Mouse (Mus musculus): ENCODE measurements around the gene Wdr90. TPM values are rescaled to one million over a fixed set of nuclear protein-coding genes. Genes with fewer than 3 reads are reported as not detected.
"Not testable (repeated sequence)": the region's sequence is repeated elsewhere in the genome, so short reads cannot be mapped to it uniquely, and the experiment has no call there.

Wdr90 gene
- polyA plus RNA-seq, 1 experiment from 2014 or later, result 10.2 TPM

DNA sequence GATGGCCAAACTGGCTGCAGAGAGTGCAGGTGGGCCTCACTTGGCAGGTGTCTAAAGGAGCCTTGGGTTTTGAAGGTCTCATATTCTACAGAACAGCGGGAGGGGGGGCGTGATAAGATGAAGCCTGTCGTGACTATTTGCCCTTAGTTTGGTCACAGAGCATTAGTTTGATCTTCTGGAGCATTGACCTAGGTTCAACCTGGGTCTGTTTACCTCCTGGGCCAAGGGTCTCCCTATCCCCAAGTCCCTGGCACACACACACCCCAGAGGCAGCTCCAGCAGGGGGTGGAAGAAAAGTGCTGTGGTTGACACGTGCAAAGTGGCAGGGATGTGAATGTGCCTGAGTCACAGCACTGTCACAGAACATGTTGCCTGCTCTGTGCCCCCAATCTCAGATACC lies 50.4 kb downstream of the Wdr90 start:
- no peak for DNase-seq
- WGBS (ENCODE audit: insufficient replicate concordance), result 52% methylated on average over 4 of the region's 4 CpGs
- Histone ChIP-seq H3K27me3 (peaks cover 92% of the 10 kb centered on the region), H3K4me3 (replicated peaks) (no peak overlapping the region), H3K9me3 (replicated peaks) (no peaks in the 10 kb centered on the region), H3K36me3 (no peaks in the 10 kb centered on the region), H3K4me1 (replicated peaks) (peaks cover 13% of the 10 kb centered on the region), H3K27ac (no peak overlapping the region), H3K4me2 (no peak overlapping the region), H3K9ac (no peak overlapping the region)
- ATAC-seq (ENCODE audit: low read depth), result no peak

DNA sequence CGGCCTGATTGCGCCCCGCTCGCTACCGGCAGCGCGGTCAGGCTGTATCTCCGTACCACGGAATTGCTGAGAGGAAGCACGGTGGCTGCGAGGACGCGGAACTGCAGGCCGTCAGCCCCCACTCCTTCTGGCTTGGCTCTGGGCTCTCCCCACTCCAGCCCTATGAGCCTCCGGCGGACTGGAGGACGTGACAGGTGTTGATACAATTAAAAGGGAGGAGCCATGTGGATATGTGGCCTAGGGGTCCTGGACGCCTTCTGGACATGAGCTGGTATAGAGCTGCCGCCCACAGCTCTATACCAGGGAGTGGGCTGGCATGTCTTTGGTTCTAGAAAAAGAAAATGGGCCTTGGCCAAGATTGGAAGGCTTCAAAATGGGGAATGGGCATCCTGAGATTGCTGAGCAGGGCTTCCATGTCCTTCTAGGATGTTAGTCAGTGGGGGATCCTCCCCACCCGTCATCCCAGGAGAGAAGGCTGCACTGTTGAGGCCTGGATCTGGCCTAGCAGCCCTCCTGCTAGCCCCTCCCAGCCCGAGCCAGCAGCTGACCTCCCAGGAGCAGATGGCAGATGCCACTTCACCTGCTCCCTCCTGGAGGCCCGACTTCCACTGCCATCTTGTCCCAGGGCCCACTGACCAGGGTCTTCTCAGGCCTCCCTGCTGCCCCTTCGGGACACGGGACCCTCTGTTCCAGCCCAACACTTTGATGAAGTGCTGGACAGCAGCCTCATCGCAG lies 51.5 kb downstream of the Wdr90 start:
- H3K36me3 ChIP-seq, result no peaks in the 10 kb centered on the region
- peak overlapping the region; percentile 15; the same call in 1 of the 2 replicates for H3K9ac ChIP-seq
- H3K4me2 ChIP-seq, result peak overlapping the region; percentile 73
- WGBS (ENCODE audit: insufficient replicate concordance), result 13% methylated on average over 25 of the region's 25 CpGs
- H3K9me3 ChIP-seq (replicated peaks), result no peaks in the 10 kb centered on the region
- no peak overlapping the region for H3K27ac ChIP-seq
- H3K27me3 ChIP-seq, result peaks cover 83% of the 10 kb centered on the region
- no peak for ATAC-seq (ENCODE audit: low read depth)
- DNase-seq, result no peak
- H3K4me3 ChIP-seq (replicated peaks), result peak overlapping the region; percentile 55
- H3K4me1 ChIP-seq (replicated peaks), result peaks cover 13% of the 10 kb centered on the region

DNA sequence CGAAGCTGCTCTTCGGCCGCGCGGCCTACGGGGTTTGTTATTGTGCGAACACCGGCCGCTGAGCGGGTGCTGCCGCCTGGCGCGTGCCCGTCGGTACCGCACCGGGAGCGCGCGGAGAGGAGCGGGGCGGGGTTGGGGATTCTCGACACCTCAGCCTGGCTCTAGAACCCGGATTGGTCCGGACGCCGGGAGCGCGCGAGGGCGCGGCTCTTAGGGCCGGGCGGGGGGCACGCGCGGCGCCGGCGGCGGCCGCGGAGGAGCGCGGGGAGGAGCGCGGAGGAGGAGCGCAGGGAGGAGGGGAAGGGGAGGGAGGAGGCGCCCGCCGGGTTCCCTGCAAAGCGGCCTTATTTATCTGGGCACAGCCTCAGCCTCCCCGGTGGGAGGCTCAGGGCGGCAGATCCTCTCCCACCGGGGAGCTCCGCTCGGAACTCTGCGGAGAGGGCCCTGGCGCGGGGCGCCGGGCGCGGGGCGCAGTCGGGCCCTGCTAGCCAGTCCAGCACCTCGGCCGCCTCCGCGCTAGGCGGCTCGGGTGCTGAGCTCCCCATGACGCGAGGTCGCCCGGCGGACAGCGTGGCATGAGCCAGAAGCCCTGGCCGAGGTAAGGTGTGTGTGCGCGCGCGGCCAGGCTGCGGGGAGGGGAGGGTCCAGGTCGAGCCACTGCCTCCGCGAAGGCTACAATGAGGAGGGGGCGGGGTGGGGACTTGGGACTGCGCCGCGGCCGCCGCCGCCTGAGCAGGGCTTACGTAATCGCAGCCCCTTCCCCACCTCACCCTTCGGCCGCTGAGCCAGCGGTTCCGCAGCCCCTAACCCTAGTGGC lies 52.3 kb downstream of the Wdr90 start, which contains the start of gene Fbxl16:
Gene Fbxl16 (plus strand): TSS at position 297 of the 817 bp plus-strand sequence.
- ATAC-seq (ENCODE audit: low read depth) (peak; percentile 53; the same call in 1 of the 2 replicates), DNase-seq (no peak)
- no peaks in the 10 kb centered on the region for H3K36me3 ChIP-seq
- H3K4me3 ChIP-seq (replicated peaks), result peak within 1 kb of the TSS; percentile 55
- peaks cover 13% of the 10 kb centered on the region for H3K4me1 ChIP-seq (replicated peaks)
- WGBS (ENCODE audit: insufficient replicate concordance), result under 1% methylated on average over 96 of the region's 100 CpGs
- no peak within 1 kb of the TSS for H3K27ac ChIP-seq
- peak within 1 kb of the TSS; percentile 73 for H3K4me2 ChIP-seq
- no peaks in the 10 kb centered on the region for H3K9me3 ChIP-seq (replicated peaks)
- H3K27me3 ChIP-seq, result peaks cover 82% of the 10 kb centered on the region
- H3K9ac ChIP-seq, result peak within 1 kb of the TSS; percentile 36

DNA sequence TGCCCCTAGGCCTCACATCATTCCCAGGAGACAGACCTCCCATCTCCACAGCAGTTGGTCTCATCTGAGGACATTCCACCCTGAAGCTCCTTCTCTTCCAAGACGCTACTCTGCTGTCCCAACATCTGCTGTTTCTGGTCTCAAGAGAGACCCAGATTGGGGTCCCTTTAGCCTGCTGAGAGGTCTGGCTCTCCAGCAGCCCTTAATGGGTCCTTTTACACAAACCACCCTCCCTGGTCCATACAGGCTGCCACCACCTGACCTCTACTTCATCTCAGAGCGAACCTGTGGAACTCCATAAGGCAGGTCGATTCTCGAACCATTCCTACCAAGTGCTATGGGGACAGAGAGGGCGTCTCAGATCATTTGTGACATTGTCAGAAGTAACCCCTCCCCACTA lies 53.3 kb downstream of the Wdr90 start:
- WGBS (ENCODE audit: insufficient replicate concordance), result 39% methylated on average over 5 of the region's 5 CpGs
- Histone ChIP-seq H3K4me2 (peak overlapping the region; percentile 73; the same call in 1 of the 2 replicates), H3K27me3 (peaks cover 82% of the 10 kb centered on the region), H3K9ac (no peak overlapping the region), H3K4me3 (replicated peaks) (no peak overlapping the region), H3K36me3 (no peaks in the 10 kb centered on the region), H3K4me1 (replicated peaks) (peaks cover 13% of the 10 kb centered on the region), H3K27ac (no peak overlapping the region), H3K9me3 (replicated peaks) (no peaks in the 10 kb centered on the region)
- DNase-seq (no peak), ATAC-seq (ENCODE audit: low read depth) (no peak)

DNA sequence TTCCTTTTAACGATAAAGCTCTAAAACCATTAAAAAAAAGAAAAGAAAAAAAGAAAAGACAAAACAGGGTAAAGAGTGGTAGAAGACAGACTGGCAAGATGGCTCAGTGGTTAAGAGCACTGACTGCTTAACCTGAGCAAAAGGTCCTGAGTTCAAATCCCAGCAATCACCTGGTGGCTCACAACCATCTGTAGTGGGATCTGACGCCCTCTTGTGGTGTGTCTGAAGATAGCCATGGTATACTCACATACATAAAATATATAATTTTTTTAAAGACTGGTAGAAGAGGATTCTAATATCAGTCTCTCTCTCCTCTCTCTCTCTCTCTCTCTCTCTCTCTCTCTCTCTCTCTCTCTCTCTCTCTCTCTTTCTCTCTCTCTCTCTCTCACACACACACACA lies 53.8 kb downstream of the Wdr90 start:
- ATAC-seq (ENCODE audit: low read depth); H3K9ac ChIP-seq; DNase-seq; H3K36me3 ChIP-seq; H3K9me3 ChIP-seq (replicated peaks); H3K27ac ChIP-seq; H3K4me2 ChIP-seq; H3K4me3 ChIP-seq (replicated peaks): not testable (repeated sequence)
- Histone ChIP-seq H3K27me3 (peaks cover 82% of the 10 kb centered on the region), H3K4me1 (replicated peaks) (peaks cover 13% of the 10 kb centered on the region)
- 42% methylated on average over 2 of the region's 2 CpGs for WGBS (ENCODE audit: insufficient replicate concordance)

DNA sequence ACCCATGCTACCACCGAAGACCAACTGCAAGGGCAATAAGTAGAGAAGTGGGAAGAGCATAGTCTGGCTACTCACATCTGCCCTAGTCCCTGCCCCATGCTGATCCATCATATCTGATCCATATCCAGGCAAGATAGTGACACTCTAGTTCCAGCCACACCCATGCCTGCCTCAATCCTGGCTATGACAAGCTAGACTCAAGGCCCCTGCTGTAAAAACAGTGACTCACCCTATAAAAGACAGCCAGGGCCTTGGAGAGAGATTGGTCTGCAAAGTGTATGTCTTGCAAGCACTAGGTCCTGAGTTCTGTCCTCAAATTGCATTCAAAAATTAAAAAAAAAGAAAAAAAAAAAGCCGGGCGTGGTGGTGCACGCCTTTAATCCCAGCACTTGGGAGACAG lies 54.8 kb downstream of the Wdr90 start:
- H3K4me3 ChIP-seq (replicated peaks), result no peak overlapping the region
- DNase-seq, result no peak
- H3K9me3 ChIP-seq (replicated peaks), result no peaks in the 10 kb centered on the region
- H3K4me2 ChIP-seq, result no peak overlapping the region
- H3K9ac ChIP-seq, result no peak overlapping the region
- H3K36me3 ChIP-seq, result no peaks in the 10 kb centered on the region
- H3K4me1 ChIP-seq (replicated peaks), result peaks cover 13% of the 10 kb centered on the region
- no peak for ATAC-seq (ENCODE audit: low read depth)
- peaks cover 80% of the 10 kb centered on the region for H3K27me3 ChIP-seq
- no peak overlapping the region for H3K27ac ChIP-seq
- WGBS (ENCODE audit: insufficient replicate concordance), result 75% methylated on average over 4 of the region's 4 CpGs

DNA sequence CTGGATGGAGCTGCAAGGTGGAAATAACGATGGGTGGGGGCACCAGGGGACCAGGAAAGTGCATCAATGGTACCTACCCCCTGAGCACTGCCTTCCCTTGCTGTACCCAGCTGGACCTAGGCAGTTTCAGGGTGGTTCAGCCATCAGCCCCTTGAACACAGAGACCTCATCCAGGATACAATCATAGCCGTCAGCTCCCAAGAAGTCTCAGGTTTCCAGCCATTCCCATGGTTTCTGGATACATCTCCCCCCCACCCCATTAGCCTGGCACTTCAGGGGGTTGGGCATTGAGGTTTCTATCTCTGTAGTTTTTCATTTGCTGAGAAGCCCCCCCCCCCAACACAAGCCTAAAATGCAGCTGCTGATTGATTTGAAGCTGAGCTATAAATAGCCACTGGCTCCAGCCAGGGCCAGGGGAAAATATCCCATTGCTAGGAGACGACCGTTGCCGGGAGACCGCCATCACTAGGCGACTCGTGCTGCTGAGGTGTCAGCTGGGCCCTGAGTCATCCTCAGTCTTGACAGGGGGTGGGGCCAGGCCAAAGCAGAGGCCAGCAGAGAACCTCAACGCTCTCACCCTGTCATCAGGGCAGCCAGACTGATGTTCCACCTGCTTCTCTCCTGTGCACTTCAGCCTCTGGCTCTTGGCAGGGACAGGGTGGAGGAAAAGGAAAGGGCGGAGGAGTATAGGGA lies 58.3 kb downstream of the Wdr90 start:
- Histone ChIP-seq H3K27me3 (peaks cover 48% of the 10 kb centered on the region), H3K9me3 (replicated peaks) (no peaks in the 10 kb centered on the region), H3K4me2 (no peak overlapping the region), H3K4me3 (replicated peaks) (no peak overlapping the region), H3K4me1 (replicated peaks) (no peaks in the 10 kb centered on the region), H3K27ac (no peak overlapping the region), H3K36me3 (no peaks in the 10 kb centered on the region), H3K9ac (no peak overlapping the region)
- 11% methylated on average over 10 of the region's 10 CpGs for WGBS (ENCODE audit: insufficient replicate concordance)
- ATAC-seq (ENCODE audit: low read depth) (no peak), DNase-seq (no peak)

DNA sequence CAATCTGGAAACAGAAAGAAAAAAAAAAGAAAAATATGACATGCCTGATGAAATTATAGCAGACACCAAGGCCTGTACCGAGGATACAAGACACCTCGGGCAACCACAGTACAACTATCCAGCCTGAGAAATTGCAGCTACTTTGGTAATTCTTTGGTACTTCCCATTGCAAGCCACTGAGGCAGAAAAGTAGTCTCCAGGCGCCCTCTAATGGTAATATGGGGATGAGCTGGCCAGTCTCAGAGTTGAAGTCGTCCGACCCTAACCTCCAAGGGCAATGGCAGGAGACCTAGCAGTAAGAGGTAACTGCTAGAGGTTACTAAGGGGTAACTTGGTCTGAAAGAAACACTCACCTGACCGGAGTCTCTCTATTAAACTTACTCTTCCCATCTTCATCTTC lies 60.3 kb downstream of the Wdr90 start:
- H3K27me3 ChIP-seq, result peaks cover 34% of the 10 kb centered on the region
- H3K9me3 ChIP-seq (replicated peaks), result no peaks in the 10 kb centered on the region
- no peak overlapping the region for H3K4me3 ChIP-seq (replicated peaks)
- ATAC-seq (ENCODE audit: low read depth) (no peak), DNase-seq (peak; percentile 62)
- 5% methylated on average over 6 of the region's 6 CpGs for WGBS (ENCODE audit: insufficient replicate concordance)
- no peak overlapping the region for H3K4me2 ChIP-seq
- H3K9ac ChIP-seq, result no peak overlapping the region
- peaks cover 12% of the 10 kb centered on the region for H3K4me1 ChIP-seq (replicated peaks)
- no peak overlapping the region for H3K27ac ChIP-seq
- H3K36me3 ChIP-seq, result no peaks in the 10 kb centered on the region

DNA sequence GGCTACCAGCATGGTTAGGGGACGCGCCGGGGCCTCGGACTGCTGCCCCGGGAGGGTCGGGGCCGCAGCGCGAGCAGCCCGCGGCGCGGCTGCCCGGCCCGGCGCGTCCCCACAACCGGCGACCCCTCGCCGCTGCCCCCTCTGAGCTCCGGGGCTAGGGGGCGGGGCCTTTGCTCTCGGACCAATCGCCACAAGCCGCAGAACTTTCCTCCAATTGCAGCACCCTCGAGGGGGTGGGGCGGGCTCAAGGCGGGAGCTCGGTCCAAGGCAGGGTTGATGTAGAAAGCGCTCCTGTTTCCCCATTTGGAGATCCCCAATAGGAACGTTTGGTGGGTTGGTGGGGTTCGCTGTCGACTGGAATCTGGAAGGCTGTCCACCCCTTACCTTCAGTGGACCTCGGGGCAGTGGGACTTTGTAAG lies 64.3 kb downstream of the Wdr90 start, which contains the start of gene Metrn:
Gene Metrn (minus strand): TSS at position 186 of the 419 bp plus-strand sequence.
- Histone ChIP-seq H3K9ac (peak within 1 kb of the TSS; percentile 80), H3K4me3 (replicated peaks) (peak within 1 kb of the TSS; percentile 83), H3K27ac (peak within 1 kb of the TSS; percentile 34), H3K9me3 (replicated peaks) (no peaks in the 10 kb centered on the region), H3K4me1 (replicated peaks) (peaks cover 35% of the 10 kb centered on the region), H3K36me3 (no peaks in the 10 kb centered on the region), H3K4me2 (peak within 1 kb of the TSS; percentile 98), H3K27me3 (peaks cover 6% of the 10 kb centered on the region; the same call in 1 of the 2 replicates)
- DNase-seq (peak; percentile 83), ATAC-seq (ENCODE audit: low read depth) (peak; percentile 78)
- WGBS (ENCODE audit: insufficient replicate concordance), result under 1% methylated on average over 35 of the region's 35 CpGs

DNA sequence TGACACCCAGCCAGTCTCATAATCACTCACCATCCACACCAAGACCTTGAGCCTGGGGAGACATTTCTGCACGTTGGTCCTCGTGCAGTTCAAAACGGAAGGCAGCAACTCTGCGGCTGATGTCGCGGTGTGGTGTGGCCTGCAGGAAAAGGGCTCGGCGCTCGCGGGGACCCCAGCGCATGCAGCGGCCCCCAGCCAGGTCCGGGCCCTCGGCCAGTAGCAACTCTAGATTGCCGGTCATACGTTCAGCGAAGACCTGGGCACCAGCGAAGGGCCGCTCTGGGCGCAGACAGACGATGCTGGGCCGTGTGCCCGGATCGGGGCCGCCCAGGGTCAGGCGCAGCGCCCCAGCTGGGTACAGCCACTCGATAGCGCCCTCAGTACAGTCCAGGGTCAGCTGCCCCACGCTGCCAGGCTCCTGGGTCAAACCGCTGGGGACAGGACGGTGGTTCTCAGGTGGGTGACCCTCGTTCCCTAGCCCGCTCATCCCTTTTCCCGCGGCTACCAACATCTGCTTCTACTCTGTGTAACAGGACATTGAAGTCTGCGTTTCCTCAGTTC lies 65.0 kb downstream of the Wdr90 start:
- Histone ChIP-seq H3K9me3 (replicated peaks) (no peaks in the 10 kb centered on the region), H3K4me2 (peak overlapping the region; percentile 98), H3K9ac (peak overlapping the region; percentile 80), H3K27ac (peak overlapping the region; percentile 34), H3K4me1 (replicated peaks) (peaks cover 38% of the 10 kb centered on the region), H3K36me3 (no peaks in the 10 kb centered on the region), H3K4me3 (replicated peaks) (peak overlapping the region; percentile 83), H3K27me3 (peaks cover 1% of the 10 kb centered on the region; the same call in 1 of the 2 replicates)
- DNase-seq (no peak), ATAC-seq (ENCODE audit: low read depth) (peak; percentile 3)
- WGBS (ENCODE audit: insufficient replicate concordance), result 1% methylated on average over 37 of the region's 37 CpGs
